In genomic region chr3:145648097-145648931, GRCm38 (mm10) we compare ENCODE assay signal across 9 mouse cellular contexts. TPM values are rescaled to one million over a fixed set of nuclear protein-coding genes. Genes with fewer than 3 reads are reported as not detected.
DNase-seq lines count a peak whose midpoint lies in the region; ATAC-seq and TF ChIP-seq lines count a peak whose summit lies in the region.
"Had no signal": no experiment of that assay in that cellular context is flagged by ENCODE, and none has a peak within 500 bp of the region (broad histone marks: within the 10 kb centered on the region; RNA-seq: fewer than 3 reads in every experiment).

No protein-coding gene starts in this region.

- WGBS in heart, embryonic 10.5 days: 17% methylated on average over 26 of the region's 26 CpGs
- 23% methylated on average over 26 of the region's 26 CpGs for WGBS in liver, embryonic 14.5 days (ENCODE audit: insufficient replicate concordance)
- 13% methylated on average over 26 of the region's 26 CpGs for WGBS in neural tube, embryonic 15.5 days

- H3K4me1 ChIP-seq in heart, embryonic 10.5 days: peaks cover 48% of the 10 kb centered on the region
- peaks cover 0 to 4% of the 10 kb centered on the region in 2 experiments; a peak in 2 of 4 replicates for H3K4me1 ChIP-seq in liver, embryonic 14.5 days (replicated peaks; ENCODE audit: control insufficient read depth in 2 of 2, insufficient read depth in 2 of 2, low read length in 1 of 2)
- peaks cover 61% of the 10 kb centered on the region for H3K4me1 ChIP-seq in neural tube, embryonic 15.5 days

- peak overlapping the region; percentile 27 for H3K4me2 ChIP-seq in liver, embryonic 14.5 days (ENCODE audit: low read depth)
- peak overlapping the region; percentile 86 for H3K4me2 ChIP-seq in neural tube, embryonic 15.5 days

- H3K27me3 ChIP-seq in heart, embryonic 10.5 days (ENCODE audit: insufficient read depth, poor library complexity, severe bottlenecking): no peaks in the 10 kb centered on the region
- H3K27me3 ChIP-seq in liver, embryonic 14.5 days (ENCODE audit: control insufficient read depth, insufficient read depth, low read length): peaks cover 45% of the 10 kb centered on the region
- H3K27me3 ChIP-seq in neural tube, embryonic 15.5 days (replicated peaks): peaks cover 22% of the 10 kb centered on the region

- no peak overlapping the region for H3K9ac ChIP-seq in liver, embryonic 14.5 days (replicated peaks)
- 0 out of 2 replicates have a peak overlapping the region, but pooled peaks have one; percentile 29 for H3K9ac ChIP-seq in neural tube, embryonic 15.5 days (replicated peaks)

- no peak for TF ChIP-seq EP300 in liver, embryonic 14.5 days (IDR thresholded peaks at IDR 0.05; ENCODE audit: low read depth)

- ATAC-seq in hematopoietic stem cell, adult 5-6 weeks (replicated peaks in 1 of 2; ENCODE audit: insufficient read depth in 1 of 2, low FRiP score in 2 of 2, low TSS enrichment in 1 of 2, low read depth in 1 of 2, poor library complexity in 2 of 2, severe bottlenecking in 2 of 2): peak; percentile 35 to 49; a peak in 1 of 4 replicates
- ATAC-seq in liver, embryonic 14.5 days (ENCODE audit: insufficient read depth): no peak
- ATAC-seq in neural tube, embryonic 15.5 days (ENCODE audit: low FRiP score): peak; percentile 49; the same call in 1 of the 2 replicates

- no peak for DNase-seq in heart, embryonic 10.5 days (ENCODE audit: low spot score)
- no peak for DNase-seq in heart, adult 9 months (ENCODE audit: low spot score in 2 of 2)
- peak; percentile 39 for DNase-seq in embryo, embryonic 11.5 days (ENCODE audit: low read depth, low spot score)
- DNase-seq in liver, embryonic 14.5 days (ENCODE audit: low read depth in 3 of 3, low spot score in 3 of 3): no peak
- no peak for DNase-seq in spleen, adult 18-20 months
- no peak for DNase-seq in urinary bladder, adult 18-20 months (ENCODE audit: low spot score in 2 of 2)

- peaks cover 18% of the 10 kb centered on the region for H3K36me3 ChIP-seq in heart, embryonic 10.5 days
- no peaks in the 10 kb centered on the region for H3K36me3 ChIP-seq in liver, embryonic 14.5 days (replicated peaks; ENCODE audit: control insufficient read depth, insufficient read depth, low read depth)
- no peaks in the 10 kb centered on the region for H3K36me3 ChIP-seq in neural tube, embryonic 15.5 days

- H3K27ac ChIP-seq in heart, embryonic 10.5 days: peak overlapping the region; percentile 97
- H3K27ac ChIP-seq in liver, embryonic 14.5 days: no peak overlapping the region
- 0 out of 2 replicates have a peak overlapping the region, but pooled peaks have one; percentile 48 for H3K27ac ChIP-seq in neural tube, embryonic 15.5 days (replicated peaks)

- TF ChIP-seq CTCF in liver, embryonic 14.5 days (IDR thresholded peaks at IDR 0.05; ENCODE audit: low read depth): peak; percentile 40

- H3K4me3 ChIP-seq in heart, embryonic 10.5 days: peak overlapping the region; percentile 75
- peak overlapping the region; percentile 26 to 56; a peak in 3 of 4 replicates for H3K4me3 ChIP-seq in liver, embryonic 14.5 days (ENCODE audit: insufficient read depth in 1 of 2, low read depth in 2 of 2, low read length in 2 of 2)
- peak overlapping the region; percentile 51 for H3K4me3 ChIP-seq in neural tube, embryonic 15.5 days (replicated peaks)

- no peaks in the 10 kb centered on the region for H3K9me3 ChIP-seq in heart, embryonic 10.5 days
- H3K9me3 ChIP-seq in liver, embryonic 14.5 days (ENCODE audit: control insufficient read depth, low read length): no peaks in the 10 kb centered on the region
- no peaks in the 10 kb centered on the region for H3K9me3 ChIP-seq in neural tube, embryonic 15.5 days (replicated peaks)

RNA-seq across cellular contexts. Expression of gene Ccn1, which starts 1.5 kb away (rescaled TPM):
- polyA plus RNA-seq in heart, embryonic 10.5 days (2016; fragmentation: Nextera tagmentation; extraction: Ambion mirVana): 78.7 and 82.7 TPM in 2 replicates
- total RNA-seq in hematopoietic stem cell, adult 5-6 weeks (2017): 0.13 TPM in 1 of 2 replicates, not detected in the other
- 2.8 and 3.0 TPM in 2 replicates for polyA plus RNA-seq in liver, embryonic 14.5 days (2012; rRNA removed)
- 3.2 and 4.3 TPM in 2 replicates for polyA plus RNA-seq in liver, embryonic 14.5 days (2014; fragmentation: Nextera tagmentation; extraction: Ambion mirVana)
- polyA plus RNA-seq in neural tube, embryonic 15.5 days (2015; fragmentation: Nextera tagmentation; extraction: Ambion mirVana): 8.9 and 10.2 TPM in 2 replicates
- total RNA-seq: MEL had no signal
